Mouse (Mus musculus) thymus, postnatal 14 days (tissue): ENCODE measurements around the gene Ghrl.
"Not testable (repeated sequence)": the region's sequence is repeated elsewhere in the genome, so short reads cannot be mapped to it uniquely, and the experiment has no call there.

Experiments
- DNase-seq: peaks from one replicate; pipeline ENCODE4 v3.0.0; 2021

The Ghrl gene

DNA sequence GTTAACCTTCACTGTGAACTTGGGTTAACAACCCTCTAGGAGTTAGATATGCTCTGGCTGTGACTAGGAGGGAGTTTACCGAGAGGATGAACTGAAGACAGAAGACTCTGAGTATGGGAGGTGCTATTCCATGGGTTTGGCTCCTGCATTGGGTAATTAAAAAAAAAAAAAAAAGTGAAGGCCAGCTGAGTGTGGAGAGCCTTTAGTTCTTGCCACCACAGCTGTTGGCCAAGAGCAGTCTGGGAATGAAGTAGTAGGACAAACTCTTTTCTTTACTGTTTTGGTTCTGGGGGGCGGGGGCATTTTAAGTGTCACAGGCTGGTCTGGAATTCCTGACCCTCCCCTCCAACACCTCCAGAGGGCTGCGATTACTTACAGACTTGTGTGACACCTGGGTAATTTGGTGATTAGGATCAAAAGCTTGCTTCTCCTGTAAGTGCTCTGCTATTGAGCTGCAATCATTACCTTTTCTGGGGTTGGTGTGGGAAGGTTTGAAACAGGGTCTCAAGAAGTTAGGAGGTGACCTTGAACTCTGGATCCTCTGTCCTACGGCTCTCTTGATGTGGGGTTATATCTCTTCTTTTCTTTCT is 23.8 kb downstream of the Ghrl start:
- no peak for DNase-seq

DNA sequence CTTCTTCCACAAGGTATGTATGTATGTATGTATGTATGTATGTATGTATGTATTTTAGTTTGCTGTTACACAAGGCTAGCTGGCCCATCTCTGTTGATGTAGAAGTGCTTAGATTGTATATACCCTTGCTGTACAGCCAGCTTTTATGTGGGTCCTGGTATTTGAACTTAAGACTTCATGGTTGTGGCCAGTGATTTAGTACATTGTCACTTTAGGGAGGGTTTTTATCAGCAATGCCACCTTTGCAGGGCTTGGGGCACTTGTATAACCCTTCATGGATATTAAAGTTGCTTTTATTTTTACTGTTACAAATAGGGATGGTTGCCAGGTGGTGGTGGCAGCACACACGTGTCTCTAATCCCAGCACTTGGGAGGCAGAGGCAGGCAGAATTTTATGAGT is 24.5 kb downstream of the Ghrl start:
- DNase-seq: no peak

DNA sequence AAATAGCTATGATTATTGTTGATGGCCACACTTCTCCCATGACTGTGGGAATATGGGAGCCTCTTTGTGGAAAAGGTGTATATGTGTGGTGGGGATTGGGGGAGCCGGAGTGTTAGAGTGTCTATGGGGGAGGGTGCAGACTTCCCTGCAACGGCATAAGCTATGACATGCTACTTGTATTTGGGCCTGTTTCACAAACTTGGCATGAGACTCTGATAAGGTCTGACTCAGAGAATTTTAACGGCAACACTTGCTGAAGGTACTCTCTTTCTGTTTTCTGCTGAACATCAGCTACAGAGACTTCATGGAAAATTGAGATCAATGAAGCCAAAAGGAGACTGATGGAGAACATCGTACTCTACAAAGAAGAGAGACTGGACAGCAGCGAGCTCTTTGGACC is 26.3 kb downstream of the Ghrl start:
- no peak for DNase-seq

DNA sequence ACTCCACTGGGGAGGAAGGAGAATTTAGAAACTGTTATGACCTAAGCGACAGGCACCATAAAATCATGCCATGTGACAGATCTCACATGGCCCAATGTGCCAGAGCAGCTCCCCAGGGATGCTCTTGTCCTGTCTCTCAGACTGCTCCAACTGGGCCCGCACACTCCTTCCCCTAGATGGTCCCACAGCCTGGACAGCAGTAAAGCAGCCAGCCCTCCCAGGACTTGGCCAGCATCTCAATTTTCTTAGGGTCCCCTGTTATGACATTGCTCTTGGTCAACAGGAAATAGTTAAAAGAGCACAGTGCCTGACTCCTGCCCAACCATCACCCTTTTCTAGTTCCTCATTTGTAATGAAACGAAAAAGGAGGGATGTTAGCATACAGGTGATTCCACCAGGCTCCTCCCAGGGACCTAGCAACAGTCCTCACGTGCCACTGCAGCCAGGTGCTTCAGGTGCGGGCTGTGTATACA is 27.0 kb downstream of the Ghrl start:
- DNase-seq: no peak

DNA sequence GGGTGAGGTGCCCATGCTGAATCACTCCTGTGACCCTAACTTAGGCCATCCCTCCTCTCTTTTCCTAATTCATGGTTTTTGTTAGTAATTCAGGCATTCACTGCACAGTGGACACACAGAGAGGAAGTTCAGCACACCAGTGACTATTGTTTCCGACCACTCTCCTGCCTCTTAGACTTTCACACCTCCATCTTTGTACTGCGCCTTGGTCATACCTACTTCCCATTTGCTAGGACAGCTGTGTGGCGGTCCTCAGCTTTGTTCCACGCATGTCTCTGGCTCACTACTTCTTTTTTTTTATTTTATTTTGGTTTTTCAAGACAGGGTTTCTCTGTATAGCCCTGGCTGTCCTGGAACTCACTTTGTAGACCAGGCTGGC is 28.6 kb downstream of the Ghrl start:
- DNase-seq: no peak

DNA sequence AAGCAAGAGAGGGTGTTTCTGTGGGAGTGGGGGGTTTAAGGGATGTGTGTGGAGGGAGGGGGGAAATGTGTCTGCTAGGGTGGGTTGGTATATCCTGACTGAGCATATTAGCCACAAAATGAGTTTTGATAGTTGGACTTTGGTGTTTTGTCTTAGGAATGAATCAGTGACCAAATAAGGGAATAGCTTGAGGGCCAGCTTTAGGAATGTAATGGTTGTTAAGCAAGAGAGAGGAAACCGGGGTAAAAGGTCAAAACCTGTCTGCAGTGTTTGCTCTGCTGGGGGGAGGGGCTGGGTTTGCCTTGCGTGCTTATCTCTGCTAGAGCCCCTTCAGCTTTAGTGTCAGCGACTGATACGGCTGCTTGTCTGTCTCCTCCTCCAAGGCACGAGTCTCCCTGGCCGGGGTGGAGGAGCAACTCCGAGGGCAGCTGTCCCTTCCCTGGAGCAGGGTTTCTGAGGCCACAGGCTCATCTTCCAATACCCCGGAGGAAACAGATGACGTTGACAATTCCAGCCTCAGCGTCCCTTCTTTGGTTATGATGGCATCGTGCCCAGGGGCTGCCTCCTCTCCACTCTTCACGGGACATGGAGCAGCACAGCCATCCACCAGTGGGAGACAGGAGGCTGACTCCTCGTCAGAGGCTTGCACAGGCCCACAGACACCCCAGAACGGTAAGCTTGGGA is 29.1 kb downstream of the Ghrl start:
- peak; percentile 41 for DNase-seq

DNA sequence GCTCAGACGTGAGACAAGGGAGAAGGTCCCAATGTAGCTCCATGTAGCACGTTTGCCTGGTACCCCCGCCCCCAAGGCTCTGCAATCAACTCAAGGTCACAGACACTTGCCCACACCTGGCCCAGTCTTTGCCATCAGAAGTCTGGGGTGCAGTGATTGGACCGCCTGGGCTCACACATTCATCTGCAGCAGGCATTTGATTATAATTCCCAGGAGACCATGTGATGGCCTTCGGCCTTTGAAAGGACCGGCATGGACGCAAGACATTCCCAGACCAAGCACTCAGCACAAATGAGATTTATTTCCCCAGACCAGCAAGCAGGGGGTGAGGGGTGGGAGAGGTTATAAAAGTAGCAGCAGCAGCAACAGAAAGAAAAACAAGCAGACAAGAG is 29.7 kb downstream of the Ghrl start:
- no peak for DNase-seq

DNA sequence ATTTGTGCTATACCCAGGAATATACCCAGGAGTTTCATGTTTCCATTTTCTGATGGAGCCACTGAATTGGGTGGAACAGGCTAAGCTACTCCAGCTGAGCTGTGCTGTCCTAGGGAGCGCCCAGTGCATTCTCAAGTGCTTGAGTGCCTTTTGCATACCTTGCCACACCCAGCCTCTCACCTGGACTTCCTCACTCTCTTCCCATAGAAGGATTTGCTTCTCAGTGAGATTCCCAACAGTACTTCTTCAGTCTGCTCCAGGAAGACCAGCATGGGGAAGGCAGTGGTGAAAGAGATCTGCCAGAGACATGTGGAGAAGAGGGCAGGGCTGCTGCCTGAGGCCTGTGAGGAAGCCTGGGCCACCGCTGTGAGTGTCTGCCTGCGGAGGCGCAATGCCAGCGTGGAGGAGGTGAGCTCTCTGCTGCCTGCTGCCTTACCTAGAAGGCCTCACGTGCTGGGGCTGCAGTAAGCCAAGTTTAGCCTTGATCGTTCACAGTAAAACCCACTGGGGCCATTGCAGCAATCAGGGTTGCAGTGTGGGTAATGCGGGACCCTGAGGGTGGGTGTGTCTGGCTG is 33.0 kb downstream of the Ghrl start:
- DNase-seq: no peak

DNA sequence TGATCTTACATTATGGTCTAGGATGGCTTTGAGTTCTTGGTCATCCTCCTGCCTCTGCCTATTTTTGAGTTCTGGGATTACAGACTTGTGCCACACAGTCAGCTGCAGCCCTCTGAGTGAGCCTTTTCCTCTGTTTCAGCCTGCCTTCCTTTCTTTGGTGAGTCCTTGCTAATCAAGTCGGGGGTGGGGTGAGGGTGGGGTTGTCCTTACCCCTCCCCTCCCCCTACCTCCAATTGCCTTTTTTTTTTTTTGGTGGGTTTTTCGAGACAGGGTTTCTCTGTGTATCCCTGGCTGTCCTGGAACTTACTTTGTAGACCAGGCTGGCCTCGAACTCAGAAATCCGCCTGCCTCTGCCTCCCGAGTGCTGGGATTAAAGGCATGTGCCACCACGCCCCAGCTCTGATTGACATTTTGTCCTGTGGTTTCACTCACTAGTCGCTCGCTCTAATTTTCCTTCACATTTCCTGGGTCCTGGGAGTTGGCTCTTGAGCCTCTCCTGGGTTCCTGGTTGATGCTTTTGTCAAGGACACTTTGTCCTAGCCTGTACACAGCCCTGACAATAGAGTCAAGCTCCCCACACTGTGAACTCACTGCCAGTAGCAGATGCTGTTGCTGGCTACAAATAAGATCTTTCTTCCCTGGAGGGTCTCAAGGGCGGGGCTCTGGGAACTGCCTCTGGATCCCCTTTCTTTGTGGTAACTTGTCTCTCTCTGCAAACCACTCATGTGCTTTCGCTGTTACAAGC is 36.4 kb downstream of the Ghrl start:
- DNase-seq: no peak

DNA sequence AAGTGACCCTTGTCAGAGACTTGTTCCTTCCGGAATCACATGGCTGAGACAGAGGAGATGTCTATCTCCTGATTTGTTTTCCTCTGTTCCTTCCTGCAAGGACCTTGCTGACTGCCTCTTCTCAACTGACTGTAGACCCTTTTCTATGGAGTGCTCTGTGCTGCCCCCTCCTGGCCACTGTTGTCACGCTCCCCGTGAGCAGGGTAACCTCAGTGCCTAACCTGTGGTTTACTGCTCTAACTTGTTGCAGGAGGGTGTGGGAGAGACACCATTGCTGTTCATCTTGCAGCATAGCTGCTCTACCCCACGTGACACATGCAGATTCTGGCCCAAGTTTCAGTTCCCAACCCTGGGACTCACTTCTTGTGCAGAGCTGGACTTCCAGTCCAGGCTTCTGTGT is 38.4 kb downstream of the Ghrl start:
- DNase-seq: peak; percentile 94

DNA sequence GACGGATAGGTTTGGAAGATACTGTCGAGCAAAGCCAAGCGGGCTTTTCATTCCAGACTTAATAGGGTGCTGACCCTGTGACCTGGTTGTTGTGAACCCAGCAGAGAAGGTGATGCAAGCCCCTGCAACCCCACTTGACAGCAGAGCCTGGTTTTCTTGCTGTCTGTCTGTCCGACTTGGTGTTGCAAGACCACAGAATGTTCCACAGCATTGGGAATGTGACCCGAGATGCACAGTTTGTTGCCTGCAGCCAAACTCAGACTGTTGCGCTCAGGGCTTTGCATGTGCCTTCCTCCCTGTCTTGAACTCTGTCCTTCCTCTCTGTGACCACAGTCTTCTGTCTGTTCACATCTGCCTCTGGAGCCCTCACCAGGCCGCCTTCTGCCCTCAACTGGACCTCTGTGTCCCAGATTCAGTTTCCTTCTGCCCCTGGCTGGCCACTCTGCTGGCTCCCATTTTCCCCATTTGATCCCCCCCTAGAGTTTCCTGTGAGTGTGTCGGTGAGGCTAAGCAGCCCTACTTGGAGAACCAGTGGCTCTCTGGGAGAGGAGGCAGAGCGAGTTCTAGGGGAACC is 39.6 kb downstream of the Ghrl start:
- DNase-seq: no peak

DNA sequence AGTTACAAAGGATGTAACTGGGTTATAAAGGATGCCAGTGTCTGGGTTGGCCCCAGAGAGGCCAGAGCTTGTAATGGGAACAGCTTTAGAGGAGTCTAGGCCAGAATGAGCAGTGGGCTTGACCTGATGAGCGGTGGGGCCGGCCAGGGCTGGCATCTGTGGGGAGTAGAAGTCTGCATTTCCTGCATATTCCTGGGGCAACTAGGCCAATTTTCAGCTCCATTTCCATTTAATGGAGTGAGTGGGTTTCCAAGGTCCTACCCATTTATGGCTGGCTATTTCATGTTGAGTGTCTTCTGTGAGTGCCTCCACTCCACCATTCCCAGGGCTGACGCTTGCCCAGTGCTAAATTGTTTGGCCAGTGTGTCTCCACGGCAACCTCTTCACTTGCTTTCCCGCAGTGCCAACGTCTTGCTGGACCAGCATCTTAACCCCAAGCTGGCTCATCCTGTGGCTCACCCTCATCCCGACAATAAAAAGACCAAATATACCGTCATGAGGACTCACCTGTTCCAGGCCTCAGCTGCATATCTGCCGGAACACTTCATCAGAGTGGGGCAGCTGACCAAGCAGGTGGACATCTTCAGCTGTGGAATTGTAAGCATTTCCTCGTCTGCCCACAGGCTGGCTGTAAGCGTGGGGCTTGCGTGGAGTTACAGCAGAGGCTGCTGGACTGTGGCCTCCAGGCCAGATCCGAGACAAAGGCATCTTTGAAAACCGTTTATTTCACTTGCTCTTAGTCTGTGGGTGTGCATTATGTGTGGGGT is 41.3 kb downstream of the Ghrl start:
- no peak for DNase-seq

DNA sequence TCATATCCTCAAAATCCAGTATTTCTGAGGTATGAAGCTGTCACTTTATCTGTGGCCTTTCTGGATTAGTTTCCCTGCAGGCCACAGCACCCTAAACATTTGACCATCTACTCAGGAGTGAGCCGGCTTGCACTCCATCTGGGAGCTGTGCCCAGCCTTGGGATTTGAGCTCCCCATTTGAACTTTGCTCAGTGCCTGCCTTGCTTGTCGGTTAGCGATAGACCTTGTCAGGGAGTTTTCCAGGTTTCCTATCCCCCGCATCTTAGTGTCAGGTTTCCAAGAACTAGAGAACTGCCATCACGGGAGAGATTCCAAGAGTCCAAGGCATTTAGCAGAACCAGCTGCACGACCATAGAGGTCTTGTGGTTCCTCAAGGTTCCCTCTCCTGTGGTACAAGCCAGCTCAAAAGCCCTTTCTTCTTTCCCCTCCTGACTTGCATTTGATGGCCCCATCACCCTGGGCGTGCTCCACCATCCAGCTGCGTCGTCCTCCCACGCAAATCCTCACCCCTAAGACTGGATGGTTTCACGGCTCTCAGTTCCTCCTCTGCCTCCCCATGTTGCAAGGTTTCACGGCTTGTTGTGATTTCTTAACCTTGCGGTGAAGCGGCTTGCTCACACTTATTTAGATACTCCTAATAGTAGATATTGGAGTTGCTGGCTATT is 42.5 kb downstream of the Ghrl start:
- DNase-seq: no peak

DNA sequence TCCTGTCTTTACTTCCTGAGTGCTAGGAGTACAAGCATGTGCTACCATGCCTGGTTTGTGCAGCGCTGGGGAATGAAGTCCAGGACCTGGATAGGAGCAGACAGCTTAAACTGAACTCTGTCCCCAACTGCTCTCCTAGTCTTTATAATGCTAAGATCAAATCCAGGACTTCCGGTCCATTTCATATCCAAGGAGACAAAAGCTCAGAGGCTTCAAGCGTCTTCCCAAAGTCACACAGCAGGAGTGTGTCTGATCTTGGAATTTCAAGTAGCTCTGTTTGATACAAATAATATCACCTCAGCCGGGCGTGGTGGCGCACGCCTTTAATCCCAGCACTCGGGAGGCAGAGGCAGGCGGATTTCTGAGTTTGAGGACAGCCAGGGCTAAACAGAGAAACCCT is 43.7 kb downstream of the Ghrl start:
- no peak for DNase-seq

DNA sequence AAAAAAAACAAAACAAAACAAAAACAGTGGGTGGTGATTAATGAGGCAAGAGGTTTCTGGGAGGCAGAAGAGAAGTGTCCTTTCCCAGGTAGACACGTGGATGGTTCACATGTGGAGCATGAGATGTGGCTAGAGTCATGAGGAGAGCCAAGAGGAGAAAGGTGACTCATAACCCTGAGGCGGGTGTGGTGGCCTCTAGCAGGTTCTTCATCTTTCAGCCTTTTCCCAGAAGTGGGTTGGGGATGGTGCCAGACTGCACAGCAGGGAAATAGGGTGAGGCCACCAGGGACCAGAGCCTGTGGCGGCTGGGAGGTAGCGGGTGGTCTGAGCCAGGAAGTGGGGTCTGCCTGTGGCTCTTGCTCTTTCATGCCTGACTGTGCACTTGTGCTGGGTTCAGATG is 44.4 kb downstream of the Ghrl start:
- no peak for DNase-seq

DNA sequence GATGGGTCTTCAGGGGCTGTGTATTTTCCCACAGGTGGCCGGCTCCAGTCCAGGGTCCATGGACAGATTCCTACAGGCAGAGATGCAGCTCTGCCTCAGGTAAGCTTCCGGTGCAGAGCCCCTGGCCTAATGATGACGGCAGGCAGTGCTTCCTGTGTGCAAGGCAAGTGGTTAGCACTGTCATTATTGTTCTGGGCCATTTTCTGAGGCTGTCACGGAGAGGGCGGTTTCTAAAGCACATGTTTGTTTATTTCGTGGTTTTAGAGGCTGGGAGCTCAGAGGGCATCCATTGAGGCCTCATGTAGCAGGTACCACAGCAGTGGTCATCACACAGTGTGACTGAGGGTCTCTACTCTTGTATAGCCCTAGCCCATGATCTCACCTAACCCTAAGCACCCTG is 46.7 kb downstream of the Ghrl start:
- DNase-seq: no peak

DNA sequence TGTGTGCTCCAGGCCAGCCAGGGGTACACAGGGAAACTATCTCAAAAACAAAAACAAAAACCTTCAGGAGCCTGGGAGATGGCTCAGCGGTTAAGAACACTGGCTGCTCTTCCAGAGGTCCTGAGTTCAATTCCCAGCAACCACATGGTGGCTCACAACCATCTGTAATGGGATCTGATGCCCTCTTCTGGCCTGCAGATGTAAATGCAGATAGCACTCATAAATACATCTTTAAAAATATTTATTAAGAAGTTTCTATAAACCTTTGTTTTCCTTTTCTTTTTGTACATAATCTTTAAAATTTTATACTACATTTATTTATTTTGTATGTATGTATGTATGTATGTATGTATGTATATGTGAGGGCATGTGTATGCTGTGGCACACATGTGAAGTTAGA is 47.7 kb downstream of the Ghrl start:
- not testable (repeated sequence) for DNase-seq

DNA sequence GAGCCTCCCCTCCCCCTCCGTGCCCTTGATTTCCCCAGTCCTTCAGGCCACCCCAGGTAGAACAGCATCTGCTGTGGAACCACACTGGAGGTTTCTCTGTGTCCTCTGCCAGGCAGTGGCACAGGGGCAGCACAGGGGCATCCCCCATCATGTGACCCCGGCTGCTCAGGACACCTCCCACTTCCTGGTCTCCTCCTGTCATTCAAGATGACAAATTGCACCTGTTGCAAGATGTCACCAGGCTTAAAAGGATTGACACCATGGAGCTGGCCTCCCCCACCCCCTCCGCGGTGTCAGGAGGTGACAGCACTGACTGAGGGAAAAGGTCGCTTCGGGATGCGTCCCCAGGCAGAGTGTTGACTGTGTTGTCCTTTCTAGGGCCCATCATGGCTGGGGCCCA is 49.9 kb downstream of the Ghrl start:
- DNase-seq: peak; percentile 68

DNA sequence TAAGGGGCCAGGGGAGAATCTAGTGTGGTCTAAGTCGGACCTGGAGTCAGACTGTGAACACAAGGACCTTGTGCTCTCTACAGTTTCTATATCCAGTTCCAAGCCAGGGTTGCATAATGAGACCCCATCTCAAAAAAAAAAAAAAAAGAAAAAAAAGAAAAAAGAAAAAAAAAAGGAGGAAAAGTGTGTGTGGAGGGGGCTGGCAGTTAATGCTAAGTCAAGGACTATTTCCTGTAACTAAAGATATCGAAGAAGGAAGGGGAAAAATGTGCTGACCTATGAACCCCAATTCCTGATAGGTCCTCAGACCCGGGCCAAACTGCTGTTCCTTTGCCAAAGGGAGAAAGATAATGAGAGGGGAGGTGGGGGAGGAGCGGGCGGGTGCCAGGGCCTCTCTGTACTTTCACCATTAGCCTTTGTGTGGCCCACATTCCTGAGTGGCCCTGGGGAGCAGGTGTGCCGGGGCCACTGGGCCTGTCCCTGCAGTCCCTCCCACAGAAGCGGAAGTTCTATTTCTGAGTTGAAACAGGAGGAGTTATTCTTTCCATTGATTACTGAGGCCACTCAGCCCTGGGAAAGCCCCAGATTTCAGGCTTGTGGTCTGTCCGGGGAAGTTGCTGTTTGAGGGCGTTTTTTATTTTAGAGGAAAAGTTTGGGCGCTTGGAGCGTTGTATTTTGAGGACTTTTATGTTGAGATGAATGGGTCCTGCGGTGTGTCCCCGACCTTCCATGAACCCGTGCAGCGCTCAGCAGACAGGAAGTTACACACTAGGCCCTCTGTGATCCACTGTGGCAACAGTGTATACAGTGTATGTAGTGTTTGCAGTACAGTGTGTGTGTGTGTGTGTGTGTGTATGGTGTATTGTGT is 51.2 kb downstream of the Ghrl start:
- DNase-seq: peak; percentile 60

DNA sequence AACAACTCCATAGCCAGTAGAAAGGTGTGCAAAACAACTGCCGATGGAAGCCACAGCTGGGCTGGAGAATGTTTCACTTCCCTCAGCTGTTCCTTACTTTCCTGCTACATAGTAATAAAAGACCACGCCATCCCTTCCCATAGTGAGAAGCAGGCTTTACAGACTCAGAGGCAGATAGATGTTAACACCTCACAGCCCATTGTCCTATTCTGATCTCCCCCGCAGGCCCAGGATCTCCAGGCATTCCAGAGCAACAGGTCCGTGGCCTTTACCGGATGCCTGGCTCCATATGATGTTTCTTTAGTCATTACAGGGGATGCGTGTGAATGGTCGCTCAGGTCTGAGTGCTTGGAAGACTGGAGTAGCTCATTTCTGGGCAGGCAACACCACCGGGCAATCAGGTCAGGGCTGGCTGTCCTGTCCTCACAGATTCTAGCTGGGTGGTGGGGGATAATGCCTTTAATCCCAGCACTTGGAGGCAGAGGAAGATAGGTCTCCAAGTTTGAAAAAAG is 52.0 kb downstream of the Ghrl start:
- no peak for DNase-seq
